Mouse (Mus musculus) MEL (cell line): ENCODE data around the gene Nptxr. TPM values are rescaled to one million over a fixed set of nuclear protein-coding genes. Genes with fewer than 3 reads are reported as not detected.

ENCODE experiments used
- DNase-seq: peaks from one replicate; pipeline ENCODE4 v3.0.0; 2011; ENCODE audit warnings: low read depth, low spot score
- H3K27ac ChIP-seq: 2 replicates; pipeline ENCODE4 v1.5.1; 2012; ENCODE audit warnings: low read depth, mild to moderate bottlenecking, control low read depth, low read length, moderate library complexity; ENCODE audit not compliant: control insufficient read depth
- H3K27me3 ChIP-seq, 2 experiments: fragments of 150-350 bp in 1 of 2; sonication (generic) in 1 of 2; 2 replicates each; pipeline ENCODE4 v1.6.1; 2012; ENCODE audit warnings: low read length in 2 of 2, mild to moderate bottlenecking in 2 of 2, improper control_type of control experiment in 1 of 2, moderate library complexity in 1 of 2; ENCODE audit not compliant: insufficient read depth in 2 of 2, control insufficient read depth in 1 of 2
- H3K36me3 ChIP-seq, 2 experiments: 2 replicates each; pipeline ENCODE4 v1.6.1; 2012 to 2014; ENCODE audit warnings: low read length in 2 of 2, improper control_type of control experiment in 1 of 2, inconsistent platforms in 1 of 2, mild to moderate bottlenecking in 1 of 2; ENCODE audit not compliant: insufficient read depth in 2 of 2, control insufficient read depth in 1 of 2
- H3K4me1 ChIP-seq, 2 experiments: fragments of 150-350 bp in 1 of 2; sonication (generic) in 1 of 2; 2 replicates each; pipeline ENCODE4 v1.6.1; 2012; ENCODE audit warnings: low read length in 2 of 2, improper control_type of control experiment in 1 of 2, mild to moderate bottlenecking in 1 of 2; ENCODE audit not compliant: insufficient read depth in 2 of 2, control insufficient read depth in 1 of 2
- H3K4me3 ChIP-seq, 2 experiments: fragments of 150-350 bp in 1 of 2; sonication (generic) in 1 of 2; 2 replicates each; pipeline ENCODE4 v1.5.1; 2012; ENCODE audit warnings: low read depth in 2 of 2, low read length in 2 of 2, mild to moderate bottlenecking in 2 of 2, moderate library complexity in 2 of 2, control low read depth in 1 of 2, improper control_type of control experiment in 1 of 2; ENCODE audit not compliant: control insufficient read depth in 1 of 2, insufficient read depth in 1 of 2
- H3K79me2 ChIP-seq: 2 replicates; pipeline ENCODE4 v1.6.1; 2012; ENCODE audit warnings: mild to moderate bottlenecking, low read length, moderate library complexity; ENCODE audit not compliant: control insufficient read depth, poor library complexity, insufficient read depth
- H3K9ac ChIP-seq: 2 replicates; pipeline ENCODE4 v1.6.1; 2012; ENCODE audit warnings: low read depth, mild to moderate bottlenecking, control low read depth, low read length, moderate library complexity; ENCODE audit not compliant: control insufficient read depth, poor library complexity, severe bottlenecking
- H3K9me3 ChIP-seq: fragments of 150-350 bp; sonication (generic); replicated peaks from 2 replicates; pipeline ENCODE4 v1.6.1; 2012; ENCODE audit warnings: mild to moderate bottlenecking, low read length, improper control_type of control experiment, moderate library complexity; ENCODE audit not compliant: insufficient read depth
- BHLHE40 ChIP-seq: IDR thresholded peaks from 2 replicates; pipeline ENCODE4 v1.6.1; 2012; ENCODE audit warnings: low read depth, mild to moderate bottlenecking, inconsistent platforms, low read length, improper control_type of control experiment, borderline replicate concordance
- CHD1 ChIP-seq: IDR thresholded peaks from 2 replicates; pipeline ENCODE4 v1.6.1; 2012; ENCODE audit warnings: low read depth, mild to moderate bottlenecking, inconsistent platforms, low read length, improper control_type of control experiment
- EP300 ChIP-seq, 2 experiments: IDR thresholded peaks; 2 replicates each; pipeline ENCODE4 v1.6.1; 2011; ENCODE audit warnings: improper control_type of control experiment in 2 of 2, low read length in 2 of 2, low read depth in 1 of 2, mild to moderate bottlenecking in 1 of 2
- ETS1 ChIP-seq: IDR thresholded peaks from 2 replicates; pipeline ENCODE4 v1.6.1; 2012; ENCODE audit warnings: low read depth, mild to moderate bottlenecking, inconsistent platforms, low read length, improper control_type of control experiment, moderate library complexity
- GABPA ChIP-seq: IDR thresholded peaks from 2 replicates; pipeline ENCODE4 v1.6.1; 2012; ENCODE audit warnings: low read depth, mild to moderate bottlenecking, inconsistent platforms, low read length, improper control_type of control experiment, moderate library complexity
- GATA1 ChIP-seq: IDR thresholded peaks from 2 replicates; pipeline ENCODE4 v1.6.1; 2011; ENCODE audit warnings: low read depth, low read length, improper control_type of control experiment
- KAT2A ChIP-seq: conservative IDR thresholded peaks from 2 replicates; pipeline ENCODE4 v1.6.1; 2012; ENCODE audit warnings: low read depth, low read length, improper control_type of control experiment, inconsistent platforms
- MAX ChIP-seq: IDR thresholded peaks from 2 replicates; pipeline ENCODE4 v1.6.1; 2011; ENCODE audit warnings: low read length, improper control_type of control experiment
- MAZ ChIP-seq: IDR thresholded peaks from 2 replicates; pipeline ENCODE4 v1.6.1; 2012; ENCODE audit warnings: low read depth, mild to moderate bottlenecking, inconsistent platforms, low read length, improper control_type of control experiment
- MEF2A ChIP-seq: IDR thresholded peaks from 2 replicates; pipeline ENCODE4 v1.6.1; 2014; ENCODE audit warnings: low read depth, mild to moderate bottlenecking, inconsistent platforms, low read length, improper control_type of control experiment; ENCODE audit not compliant: poor library complexity, insufficient replicate concordance, severe bottlenecking; ENCODE audit errors: extremely low read depth
- MXI1 ChIP-seq: IDR thresholded peaks from 2 replicates; pipeline ENCODE4 v1.6.1; 2011; ENCODE audit warnings: mild to moderate bottlenecking, low read depth, low read length, improper control_type of control experiment
- MYB ChIP-seq: IDR thresholded peaks from 2 replicates; pipeline ENCODE4 v1.6.1; 2011; ENCODE audit warnings: mild to moderate bottlenecking, low read depth, low read length, improper control_type of control experiment
- MYC ChIP-seq: IDR thresholded peaks from 2 replicates; pipeline ENCODE4 v1.6.1; 2011; ENCODE audit warnings: low read depth, mild to moderate bottlenecking, low read length, improper control_type of control experiment, moderate library complexity
- NELFE ChIP-seq: IDR thresholded peaks from 2 replicates; pipeline ENCODE4 v1.6.1; 2011; ENCODE audit warnings: low read depth, low read length, improper control_type of control experiment
- POLR2A ChIP-seq, 2 experiments: IDR thresholded peaks; 2 replicates each; pipeline ENCODE4 v1.6.1; 2011 to 2012; ENCODE audit warnings: low read length in 2 of 2, mild to moderate bottlenecking in 2 of 2, control low read depth in 1 of 2, improper control_type of control experiment in 1 of 2, low read depth in 1 of 2, moderate library complexity in 1 of 2; ENCODE audit not compliant: control insufficient read depth in 1 of 2, insufficient read depth in 1 of 2, poor library complexity in 1 of 2
- RAD21 ChIP-seq: IDR thresholded peaks from 2 replicates; pipeline ENCODE4 v1.6.1; 2011; ENCODE audit warnings: mild to moderate bottlenecking, low read depth, low read length, improper control_type of control experiment
- RCOR1 ChIP-seq: IDR thresholded peaks from 2 replicates; pipeline ENCODE4 v1.6.1; 2012; ENCODE audit warnings: low read depth, mild to moderate bottlenecking, inconsistent platforms, low read length, improper control_type of control experiment
- SIN3A ChIP-seq: IDR thresholded peaks from 2 replicates; pipeline ENCODE4 v1.6.1; 2012; ENCODE audit warnings: low read length, improper control_type of control experiment, inconsistent platforms
- SMC3 ChIP-seq: IDR thresholded peaks from 2 replicates; pipeline ENCODE4 v1.6.1; 2011; ENCODE audit warnings: low read depth, low read length, improper control_type of control experiment
- UBTF ChIP-seq: IDR thresholded peaks from 2 replicates; pipeline ENCODE4 v1.6.1; 2012; ENCODE audit warnings: low read depth, mild to moderate bottlenecking, inconsistent platforms, low read length, improper control_type of control experiment, moderate library complexity, borderline replicate concordance; ENCODE audit not compliant: insufficient read depth
- USF1 ChIP-seq: IDR thresholded peaks from 2 replicates; pipeline ENCODE4 v1.6.1; 2014; ENCODE audit warnings: low read depth, mild to moderate bottlenecking, inconsistent platforms, low read length, improper control_type of control experiment, moderate library complexity
- ZKSCAN1 ChIP-seq: IDR thresholded peaks from 2 replicates; pipeline ENCODE4 v1.6.1; 2012; ENCODE audit warnings: low read depth, mild to moderate bottlenecking, inconsistent platforms, low read length, improper control_type of control experiment, moderate library complexity
- ZNF384 ChIP-seq: IDR thresholded peaks from 2 replicates; pipeline ENCODE4 v1.6.1; 2012; ENCODE audit warnings: low read depth, mild to moderate bottlenecking, inconsistent platforms, low read length, improper control_type of control experiment
- polyA plus RNA-seq, 2 experiments: library from polyadenylated mRNA; stranded (reverse) in 1 of 2; unstranded in 1 of 2; fragments of >175 nt in 1 of 2; fragments of >200 nt in 1 of 2; gene quantifications; 2 replicates each; pipeline versions ENCODE4 v1.2.1 to v1.2.4; 2012; ENCODE audit warnings: low replicate concordance in 2 of 2, low read depth in 1 of 2; ENCODE audit not compliant: insufficient read length in 2 of 2, insufficient read depth in 1 of 2, missing spikeins in 1 of 2
- total RNA-seq: library from RNA; depleted of rRNA; stranded (reverse); fragments of 300-350 nt; gene quantifications from 2 replicates; pipeline ENCODE4 v1.2.3, GENCODE M21; 2012

Gene Nptxr
- total and polyA plus RNA-seq, 3 experiments: 0.04 to 0.33 TPM; not detected in 1

GRCm38 (mm10) chr15:79765361-79765760 is 39.2 kb downstream of the Nptxr start:
- Histone ChIP-seq H3K36me3 (no peaks in the 10 kb centered on the region), H3K4me1 (no peaks in the 10 kb centered on the region), H3K27ac (no peak overlapping the region), H3K9me3 (no peaks in the 10 kb centered on the region), H3K79me2 (no peaks in the 10 kb centered on the region), H3K4me3 (no peak overlapping the region), H3K27me3 (no peaks in the 10 kb centered on the region), H3K9ac (no peak overlapping the region)
- DNase-seq: no peak
- TF ChIP-seq CHD1: no peak
- TF ChIP-seq ZKSCAN1: no peak
- TF ChIP-seq SIN3A: no peak
- no peak for TF ChIP-seq BHLHE40
- TF ChIP-seq MAX: no peak
- no peak for TF ChIP-seq USF1
- TF ChIP-seq ETS1: no peak
- no peak for TF ChIP-seq RCOR1
- TF ChIP-seq ZNF384: no peak
- TF ChIP-seq KAT2A: no peak
- no peak for TF ChIP-seq GATA1
- TF ChIP-seq NELFE: no peak
- TF ChIP-seq UBTF: no peak
- no peak for TF ChIP-seq POLR2A (IDR thresholded peaks at IDR 0.05; ENCODE audit: control insufficient read depth in 1 of 2, insufficient read depth in 1 of 2, low read depth in 1 of 2, low read length in 2 of 2, poor library complexity in 1 of 2)
- no peak for TF ChIP-seq MAZ
- no peak for TF ChIP-seq MYB
- no peak for TF ChIP-seq SMC3
- TF ChIP-seq EP300 (IDR thresholded peaks at IDR 0.05; ENCODE audit: low read depth in 1 of 2, low read length in 2 of 2): no peak
- no peak for TF ChIP-seq MXI1
- TF ChIP-seq RAD21: no peak

- Histone ChIP-seq H3K4me1 (no peaks in the 10 kb centered on the region), H3K9me3 (no peaks in the 10 kb centered on the region), H3K36me3 (no peaks in the 10 kb centered on the region)
Observed at GRCm38 (mm10) chr15:79764539-79765267, 39.9 kb downstream of the Nptxr start.

More at GRCm38 (mm10) chr15:79764539-79765267, 39.9 kb downstream of the Nptxr start:
- no peaks in the 10 kb centered on the region for H3K27me3 ChIP-seq
- no peak for DNase-seq
- no peak overlapping the region for H3K4me3 ChIP-seq
- H3K27ac ChIP-seq: no peak overlapping the region
- no peak for TF ChIP-seq BHLHE40
- TF ChIP-seq MAZ: no peak
- TF ChIP-seq ETS1: no peak
- no peak for TF ChIP-seq MEF2A
- TF ChIP-seq MAX: no peak
- TF ChIP-seq MYC: no peak
- TF ChIP-seq EP300 (IDR thresholded peaks at IDR 0.05; ENCODE audit: low read depth in 1 of 2, low read length in 2 of 2): no peak
- TF ChIP-seq GABPA: no peak
- TF ChIP-seq, all 39 proteins: peak for 0
- Histone ChIP-seq H3K9ac (no peak overlapping the region), H3K79me2 (no peaks in the 10 kb centered on the region)
